Mouse (Mus musculus) Patski (cell line): ENCODE measurements at regions not wholly inside any gene's neighbourhood (a gene's known extent, or its start where the extent isn't known, plus 50 kb on each side); places are given as distances from the start of the nearest gene placed in this dataset.

Experiments used
- ATAC-seq: fragments of 100-300 bp; one replicate; pipeline ENCODE4 v1.8.0; 2021
- CTCF ChIA-PET: fragments of 350-600 bp; sonication (Branson Sonifier 250); formaldehyde crosslinking; loops from one replicate; lab custom pipeline; 2022; ENCODE audit warnings: inconsistent platforms; lab: Charles Lee
- POLR2A ChIA-PET: fragments of 350-600 bp; sonication (Branson Sonifier 250); formaldehyde crosslinking; loops from one replicate; lab custom pipeline; 2022; ENCODE audit warnings: antibody characterized with exemption, inconsistent platforms; lab: Charles Lee
- DNase-seq: peaks from one replicate; pipeline ENCODE4 v3.0.0-alpha.2; 2011; ENCODE audit warnings: low read depth, low spot score
- H3K27me3 ChIP-seq: fragments of 371-371 bp; one replicate; pipeline ENCODE4 v1.5.1; 2021
- CTCF ChIP-seq: fragments of 100-300 bp; IDR thresholded peaks from one replicate; pipeline ENCODE4 v1.5.1; 2021
- in situ Hi-C: fragments of 300-500 bp; cut with MboI; formaldehyde crosslinking; loops from 3 replicates; pipeline ENCODE4 v1.11.1; 2018; ENCODE audit warnings: low pct_unique_long_range_greater_than_20kb, mixed read lengths

- no peaks in the 10 kb centered on the region for H3K27me3 ChIP-seq
- in situ Hi-C loops: no loop called here
- no peak for TF ChIP-seq CTCF
- peak; percentile 49 for DNase-seq
- peak; percentile 90 for ATAC-seq
- CTCF ChIA-PET: no interaction called here
- POLR2A ChIA-PET: no interaction called here
These were observed 1841.8 kb upstream of the Lrrc6 start for GRCm38 (mm10) chr15:68342542-68342941.

GRCm38 (mm10) chr15:68341056-68341455 lies 1840.3 kb upstream of the Lrrc6 start:
- CTCF ChIA-PET: interaction anchor here (1.5 to 1.7 kb wide), 2 partner anchors 10 to 14 kb away, joined by 3 read pairs; no protein-coding TSS in a partner anchor
- in situ Hi-C loops: no loop called here

GRCm38 (mm10) chr15:68337264-68337663 lies 1836.6 kb upstream of the Lrrc6 start:
- H3K27me3 ChIP-seq: no peaks in the 10 kb centered on the region
- ATAC-seq: no peak
- in situ Hi-C loops: no loop called here
- POLR2A ChIA-PET: no interaction called here
- no peak for TF ChIP-seq CTCF
- DNase-seq: no peak
- CTCF ChIA-PET: no interaction called here

More at GRCm38 (mm10) chr15:68341056-68341455, 1840.3 kb upstream of the Lrrc6 start:
- no peak for TF ChIP-seq CTCF
- H3K27me3 ChIP-seq: no peaks in the 10 kb centered on the region
- no peak for ATAC-seq
- DNase-seq: no peak
- POLR2A ChIA-PET: no interaction called here

- no peaks in the 10 kb centered on the region for H3K27me3 ChIP-seq
- CTCF ChIA-PET: interaction anchor here (1.2 kb wide), 1 partner anchor 49 kb away, joined by 3 read pairs; no protein-coding TSS in a partner anchor
- TF ChIP-seq CTCF: no peak
- POLR2A ChIA-PET: no interaction called here
- no peak for ATAC-seq
- in situ Hi-C loops: no loop called here
- DNase-seq: no peak
These were observed 1835.1 kb upstream of the Lrrc6 start for GRCm38 (mm10) chr15:68335837-68336236.

- H3K27me3 ChIP-seq: no peaks in the 10 kb centered on the region
- POLR2A ChIA-PET: no interaction called here
- TF ChIP-seq CTCF: no peak
- ATAC-seq (no peak), DNase-seq (no peak)
- in situ Hi-C loops: no loop called here
- CTCF ChIA-PET: no interaction called here
These were observed 1815.4 kb upstream of the Lrrc6 start for GRCm38 (mm10) chr15:68316116-68316515.
